Mouse (Mus musculus): ENCODE data around the gene Fam193b. TPM values are rescaled to one million over a fixed set of nuclear protein-coding genes. Genes with fewer than 3 reads are reported as not detected.
"Not testable (repeated sequence)": the region's sequence is repeated elsewhere in the genome, so short reads cannot be mapped to it uniquely, and the experiment has no call there.

Fam193b gene
- polyA plus RNA-seq, 1 experiment from 2014 or later = 16.8 TPM

DNA sequence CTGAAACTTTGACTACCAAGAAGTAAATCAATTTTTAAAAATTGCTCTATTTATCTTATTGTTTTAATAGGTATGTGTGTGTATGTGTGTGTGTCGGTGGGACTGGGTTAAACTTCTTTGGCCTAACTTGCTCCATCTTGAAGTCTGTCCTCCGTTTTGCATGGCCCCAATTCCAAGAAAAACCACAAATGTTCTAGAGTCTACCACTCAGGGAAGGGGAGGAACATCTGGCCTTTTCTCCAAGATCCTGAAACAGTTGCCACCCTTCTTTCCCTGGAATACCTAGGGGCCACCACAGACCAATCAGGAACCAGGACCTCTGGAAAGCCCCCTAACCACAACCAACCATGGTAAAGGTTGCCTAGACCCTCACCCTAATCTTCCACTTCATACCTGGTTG lies 1.1 kb upstream of the Fam193b start:
- Histone ChIP-seq H3K4me3 (ENCODE audit: control insufficient read depth in 1 of 2, insufficient read depth in 1 of 2, low read depth in 1 of 2, low read length in 2 of 2) (no peak overlapping the region), H3K36me3 (ENCODE audit: control insufficient read depth, insufficient read depth, low read length) (peaks cover 14% of the 10 kb centered on the region), H3K4me2 (ENCODE audit: low read length) (0 out of 2 replicates have a peak overlapping the region, but pooled peaks have one; percentile 2), H3K9ac (ENCODE audit: low read length) (no peak overlapping the region), H3K4me1 (ENCODE audit: control insufficient read depth in 2 of 2, insufficient read depth in 2 of 2, low read length in 2 of 2) (peaks cover 10 to 16% of the 10 kb centered on the region in 2 experiments; a peak in 3 of 4 replicates), H3K9me3 (ENCODE audit: control insufficient read depth, low read length) (no peaks in the 10 kb centered on the region), H3K27ac (replicated peaks in 1 of 2; ENCODE audit: control insufficient read depth in 1 of 2, insufficient read depth in 1 of 2, low read depth in 2 of 2, low read length in 2 of 2) (no peak overlapping the region), H3K27me3 (ENCODE audit: control insufficient read depth, insufficient read depth, low read length) (no peaks in the 10 kb centered on the region)
- ATAC-seq (ENCODE audit: insufficient number of reproducible peaks, insufficient read depth, low FRiP score, low read depth) = no peak
- WGBS = 83% methylated on average over 2 of the region's 2 CpGs

DNA sequence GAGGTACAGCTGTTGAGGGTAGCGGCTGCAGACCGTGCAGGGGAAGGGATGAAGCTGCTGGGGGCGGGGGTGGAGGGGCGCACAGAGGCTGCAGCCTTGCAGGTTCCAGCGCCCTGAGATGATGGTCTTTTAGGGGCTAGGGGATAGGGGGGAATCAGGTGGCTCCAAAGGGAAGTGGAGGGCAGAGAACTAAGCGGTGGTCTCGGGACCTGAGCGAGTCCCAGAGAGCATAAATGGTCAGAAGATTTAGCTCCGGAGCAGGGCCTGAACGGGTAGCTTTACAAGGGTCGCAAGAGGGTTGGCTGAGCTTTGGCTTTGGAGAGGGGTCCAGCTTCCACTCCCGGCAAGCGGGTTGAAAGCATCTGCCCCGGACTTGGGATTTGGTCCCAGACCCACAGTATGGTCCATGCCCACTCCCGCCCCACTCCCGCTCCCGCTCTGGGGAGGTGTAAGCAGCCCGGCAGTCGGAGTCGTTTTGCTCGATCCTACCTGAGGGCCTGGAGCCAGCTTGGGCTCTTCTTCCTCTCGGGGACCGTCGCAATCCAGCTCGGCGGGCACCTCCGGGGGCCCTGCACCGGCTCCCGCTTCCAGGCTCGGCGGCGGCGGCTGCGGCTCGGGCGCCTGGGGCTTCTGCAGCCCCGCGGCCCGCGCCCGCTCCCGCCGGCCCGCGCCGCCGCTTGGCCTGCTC lies 490 bp downstream of the Fam193b start:
- H3K27me3 ChIP-seq (ENCODE audit: control insufficient read depth, insufficient read depth, low read length) = no peaks in the 10 kb centered on the region
- peak overlapping the region; percentile 88 for H3K4me2 ChIP-seq (ENCODE audit: low read length)
- WGBS = under 1% methylated on average over 42 of the region's 47 CpGs
- H3K9me3 ChIP-seq (ENCODE audit: control insufficient read depth, low read length) = no peaks in the 10 kb centered on the region
- H3K4me3 ChIP-seq (ENCODE audit: control insufficient read depth in 1 of 2, insufficient read depth in 1 of 2, low read depth in 1 of 2, low read length in 2 of 2) = peak overlapping the region; percentile 83 to 87
- peaks cover 26% of the 10 kb centered on the region for H3K36me3 ChIP-seq (ENCODE audit: control insufficient read depth, insufficient read depth, low read length)
- peak; percentile 60 for ATAC-seq (ENCODE audit: insufficient number of reproducible peaks, insufficient read depth, low FRiP score, low read depth)
- H3K27ac ChIP-seq (replicated peaks in 1 of 2; ENCODE audit: control insufficient read depth in 1 of 2, insufficient read depth in 1 of 2, low read depth in 2 of 2, low read length in 2 of 2) = peak overlapping the region; percentile 58 to 83
- H3K9ac ChIP-seq (ENCODE audit: low read length) = peak overlapping the region; percentile 96
- H3K4me1 ChIP-seq (ENCODE audit: control insufficient read depth in 2 of 2, insufficient read depth in 2 of 2, low read length in 2 of 2) = peaks cover 10 to 16% of the 10 kb centered on the region in 2 experiments; a peak in 3 of 4 replicates

DNA sequence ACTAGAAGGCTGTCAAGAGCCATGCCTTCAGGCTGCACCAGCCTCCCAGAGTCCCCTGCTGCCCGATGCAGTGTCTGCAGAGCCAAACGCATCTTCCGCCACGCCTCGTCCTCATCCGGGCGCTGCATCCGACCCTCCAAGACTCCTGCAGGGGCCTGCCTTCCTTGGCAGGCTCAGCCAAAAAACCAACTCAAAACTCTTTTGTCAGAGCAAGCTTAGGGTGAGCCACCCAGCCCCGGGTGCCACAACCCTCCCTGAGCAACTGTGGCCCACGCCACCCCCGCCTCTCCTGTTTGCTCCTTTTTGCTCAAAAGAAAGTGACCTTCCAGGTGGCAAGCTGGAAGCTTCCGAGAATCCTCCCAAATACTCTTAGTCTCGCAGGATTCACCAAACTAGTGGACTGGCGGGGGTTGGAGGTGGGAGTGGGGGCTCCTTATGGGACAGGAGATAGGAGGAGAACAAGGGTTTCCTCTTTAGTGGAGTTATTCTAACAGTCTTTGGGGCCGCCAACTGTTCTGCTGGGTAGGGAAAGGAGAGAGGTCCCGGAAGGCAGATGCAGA lies 1.1 kb downstream of the Fam193b start:
- peak overlapping the region; percentile 88 for H3K4me2 ChIP-seq (ENCODE audit: low read length)
- no peak for ATAC-seq (ENCODE audit: insufficient number of reproducible peaks, insufficient read depth, low FRiP score, low read depth)
- peaks cover 10 to 16% of the 10 kb centered on the region in 2 experiments; a peak in 3 of 4 replicates for H3K4me1 ChIP-seq (ENCODE audit: control insufficient read depth in 2 of 2, insufficient read depth in 2 of 2, low read length in 2 of 2)
- H3K27me3 ChIP-seq (ENCODE audit: control insufficient read depth, insufficient read depth, low read length) = no peaks in the 10 kb centered on the region
- no peaks in the 10 kb centered on the region for H3K9me3 ChIP-seq (ENCODE audit: control insufficient read depth, low read length)
- H3K27ac ChIP-seq (replicated peaks in 1 of 2; ENCODE audit: control insufficient read depth in 1 of 2, insufficient read depth in 1 of 2, low read depth in 2 of 2, low read length in 2 of 2) = peak overlapping the region in 1 of 2 experiments; percentile 83; a peak in 2 of 4 replicates
- peak overlapping the region; percentile 96 for H3K9ac ChIP-seq (ENCODE audit: low read length)
- WGBS = 13% methylated on average over 16 of the region's 16 CpGs
- peaks cover 32% of the 10 kb centered on the region for H3K36me3 ChIP-seq (ENCODE audit: control insufficient read depth, insufficient read depth, low read length)
- peak overlapping the region; percentile 83 to 87 for H3K4me3 ChIP-seq (ENCODE audit: control insufficient read depth in 1 of 2, insufficient read depth in 1 of 2, low read depth in 1 of 2, low read length in 2 of 2)

DNA sequence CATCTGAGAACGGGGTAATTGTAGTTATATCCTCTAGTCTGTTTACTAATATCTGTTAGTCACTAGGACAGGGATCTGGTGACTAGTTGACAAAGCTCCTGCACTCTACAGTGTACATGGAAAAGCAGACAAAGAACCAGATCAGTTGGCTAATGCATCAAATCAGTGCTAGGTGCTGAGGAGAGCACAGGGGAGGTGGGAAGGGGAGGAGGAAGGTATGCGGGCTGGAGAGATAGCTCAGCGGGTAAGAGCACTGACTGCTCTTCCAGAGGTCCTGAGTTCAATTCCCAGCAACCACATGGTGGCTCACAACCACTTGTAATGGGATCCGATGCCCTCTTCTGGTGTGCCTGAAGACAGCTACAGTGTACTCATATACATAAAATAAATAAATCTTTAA lies 2.4 kb downstream of the Fam193b start:
- not testable (repeated sequence) for H3K9ac ChIP-seq (ENCODE audit: low read length); H3K4me2 ChIP-seq (ENCODE audit: low read length); ATAC-seq (ENCODE audit: insufficient number of reproducible peaks, insufficient read depth, low FRiP score, low read depth); H3K4me3 ChIP-seq (ENCODE audit: control insufficient read depth in 1 of 2, insufficient read depth in 1 of 2, low read depth in 1 of 2, low read length in 2 of 2); H3K27ac ChIP-seq (replicated peaks in 1 of 2; ENCODE audit: control insufficient read depth in 1 of 2, insufficient read depth in 1 of 2, low read depth in 2 of 2, low read length in 2 of 2); H3K27me3 ChIP-seq (ENCODE audit: control insufficient read depth, insufficient read depth, low read length); H3K9me3 ChIP-seq (ENCODE audit: control insufficient read depth, low read length)
- H3K4me1 ChIP-seq (ENCODE audit: control insufficient read depth in 2 of 2, insufficient read depth in 2 of 2, low read length in 2 of 2) = peaks cover 10 to 16% of the 10 kb centered on the region in 2 experiments; a peak in 3 of 4 replicates
- 84% methylated on average over 4 of the region's 4 CpGs for WGBS
- peaks cover 44% of the 10 kb centered on the region for H3K36me3 ChIP-seq (ENCODE audit: control insufficient read depth, insufficient read depth, low read length)

DNA sequence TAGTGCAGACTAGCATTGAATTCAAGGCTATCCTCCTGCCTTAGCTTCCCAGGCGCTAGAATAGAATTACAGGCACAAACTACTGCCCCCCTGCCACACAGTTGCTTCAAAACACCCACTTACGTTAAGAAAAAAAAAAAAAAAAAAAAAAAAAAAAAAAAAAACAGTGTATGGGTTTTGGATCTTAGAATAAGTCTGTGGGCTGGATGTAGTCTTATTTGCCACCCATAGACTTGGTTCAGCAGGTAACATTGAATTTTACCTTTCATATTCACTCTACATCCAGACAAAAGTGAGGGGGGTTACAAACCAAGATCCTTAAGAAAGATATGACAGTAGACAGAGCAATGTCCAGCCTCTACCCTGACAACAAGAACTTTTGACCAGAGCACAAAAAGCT lies 3.0 kb downstream of the Fam193b start:
- Histone ChIP-seq H3K36me3 (ENCODE audit: control insufficient read depth, insufficient read depth, low read length) (peaks cover 50% of the 10 kb centered on the region), H3K9me3 (ENCODE audit: control insufficient read depth, low read length) (no peaks in the 10 kb centered on the region), H3K27me3 (ENCODE audit: control insufficient read depth, insufficient read depth, low read length) (no peaks in the 10 kb centered on the region), H3K4me1 (ENCODE audit: control insufficient read depth in 2 of 2, insufficient read depth in 2 of 2, low read length in 2 of 2) (peaks cover 10 to 16% of the 10 kb centered on the region in 2 experiments; a peak in 3 of 4 replicates), H3K27ac (replicated peaks in 1 of 2; ENCODE audit: control insufficient read depth in 1 of 2, insufficient read depth in 1 of 2, low read depth in 2 of 2, low read length in 2 of 2) (no peak overlapping the region), H3K4me3 (ENCODE audit: control insufficient read depth in 1 of 2, insufficient read depth in 1 of 2, low read depth in 1 of 2, low read length in 2 of 2) (no peak overlapping the region), H3K9ac (ENCODE audit: low read length) (no peak overlapping the region), H3K4me2 (ENCODE audit: low read length) (no peak overlapping the region)
- no peak for ATAC-seq (ENCODE audit: insufficient number of reproducible peaks, insufficient read depth, low FRiP score, low read depth)
- 82% methylated on average over 2 of the region's 2 CpGs for WGBS

DNA sequence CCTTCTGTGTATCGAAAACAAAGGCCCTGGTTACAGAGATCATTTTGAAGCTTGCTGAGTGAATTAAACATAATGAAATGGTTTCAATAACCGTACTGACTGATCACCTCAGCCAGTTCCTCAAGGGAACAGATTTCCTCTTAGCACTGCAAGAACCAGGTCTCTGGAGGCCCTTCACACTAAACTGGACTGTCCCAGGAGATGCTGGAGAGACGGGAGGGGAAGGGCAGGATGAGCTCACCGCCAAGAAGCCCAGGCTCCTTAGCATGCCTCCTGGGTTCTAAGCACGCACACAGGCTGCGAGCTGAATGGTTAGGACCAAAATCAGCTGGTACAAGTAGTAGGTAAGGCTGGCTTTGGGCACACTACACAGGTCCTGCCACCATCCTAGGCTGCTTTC lies 3.9 kb downstream of the Fam193b start:
- H3K9ac ChIP-seq (ENCODE audit: low read length) = no peak overlapping the region
- H3K27me3 ChIP-seq (ENCODE audit: control insufficient read depth, insufficient read depth, low read length) = no peaks in the 10 kb centered on the region
- H3K4me2 ChIP-seq (ENCODE audit: low read length) = no peak overlapping the region
- H3K36me3 ChIP-seq (ENCODE audit: control insufficient read depth, insufficient read depth, low read length) = peaks cover 51% of the 10 kb centered on the region
- no peak for ATAC-seq (ENCODE audit: insufficient number of reproducible peaks, insufficient read depth, low FRiP score, low read depth)
- no peak overlapping the region for H3K4me3 ChIP-seq (ENCODE audit: control insufficient read depth in 1 of 2, insufficient read depth in 1 of 2, low read depth in 1 of 2, low read length in 2 of 2)
- H3K9me3 ChIP-seq (ENCODE audit: control insufficient read depth, low read length) = no peaks in the 10 kb centered on the region
- peaks cover 10 to 16% of the 10 kb centered on the region in 2 experiments; a peak in 3 of 4 replicates for H3K4me1 ChIP-seq (ENCODE audit: control insufficient read depth in 2 of 2, insufficient read depth in 2 of 2, low read length in 2 of 2)
- WGBS = 82% methylated on average over 6 of the region's 6 CpGs
- no peak overlapping the region for H3K27ac ChIP-seq (replicated peaks in 1 of 2; ENCODE audit: control insufficient read depth in 1 of 2, insufficient read depth in 1 of 2, low read depth in 2 of 2, low read length in 2 of 2)

DNA sequence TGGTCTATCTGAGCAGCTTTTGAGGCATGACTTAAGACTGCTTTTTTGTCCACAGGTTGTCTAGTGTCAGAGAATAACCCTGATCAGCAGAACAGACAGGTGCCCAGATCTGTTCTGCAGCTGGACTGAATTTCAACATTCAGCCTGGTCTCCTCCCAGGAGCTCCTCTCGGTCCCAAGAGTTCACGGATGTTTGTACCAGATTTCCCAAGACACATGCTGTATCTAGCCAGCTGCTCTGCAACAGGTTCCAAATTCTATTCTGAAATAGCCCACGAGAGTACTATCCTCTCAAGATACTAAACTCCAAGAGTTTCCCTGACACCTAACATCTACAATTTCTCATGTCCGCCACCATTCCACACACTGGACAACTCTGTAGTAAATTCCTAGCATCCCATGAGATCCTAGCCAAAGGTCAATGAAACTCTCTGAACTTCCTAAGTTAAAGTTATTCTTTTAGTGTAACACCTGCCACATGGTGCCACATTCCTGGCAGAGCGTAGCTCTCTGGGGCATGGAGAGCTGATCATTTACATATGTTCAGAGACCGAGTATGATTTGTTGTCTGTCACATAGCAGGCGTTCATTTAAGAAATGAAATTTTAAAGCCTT lies 7.5 kb downstream of the Fam193b start:
- H3K9me3 ChIP-seq (ENCODE audit: control insufficient read depth, low read length) = no peaks in the 10 kb centered on the region
- no peak for ATAC-seq (ENCODE audit: insufficient number of reproducible peaks, insufficient read depth, low FRiP score, low read depth)

More for the DNA sequence above, 7.5 kb downstream of the Fam193b start:
- no peak overlapping the region for H3K9ac ChIP-seq (ENCODE audit: low read length)
- H3K4me1 ChIP-seq (ENCODE audit: control insufficient read depth in 2 of 2, insufficient read depth in 2 of 2, low read length in 2 of 2) = 0 out of 4 replicates have a peak, but pooled peaks cover 0 to 5% of the 10 kb centered on the region in 2 experiments
- peaks cover 53% of the 10 kb centered on the region for H3K36me3 ChIP-seq (ENCODE audit: control insufficient read depth, insufficient read depth, low read length)
- H3K4me2 ChIP-seq (ENCODE audit: low read length) = no peak overlapping the region
- no peaks in the 10 kb centered on the region for H3K27me3 ChIP-seq (ENCODE audit: control insufficient read depth, insufficient read depth, low read length)
- no peak overlapping the region for H3K27ac ChIP-seq (replicated peaks in 1 of 2; ENCODE audit: control insufficient read depth in 1 of 2, insufficient read depth in 1 of 2, low read depth in 2 of 2, low read length in 2 of 2)
- 84% methylated on average over 7 of the region's 7 CpGs for WGBS
- H3K4me3 ChIP-seq (ENCODE audit: control insufficient read depth in 1 of 2, insufficient read depth in 1 of 2, low read depth in 1 of 2, low read length in 2 of 2) = no peak overlapping the region

Data from heart, embryonic 14.5 days (tissue).